Mouse (Mus musculus) embryonic facial prominence, embryonic 10.5 days (tissue): Measurements from ENCODE around the gene Sema3c. TPM values are rescaled to one million over a fixed set of nuclear protein-coding genes. Genes with fewer than 3 reads are reported as not detected.

ENCODE experiments used
- DNase-seq: peaks from one replicate; pipeline ENCODE4 v3.0.0-alpha.2; 2017; ENCODE audit warnings: low spot score
- H3K27ac ChIP-seq: fragments of 300-500 bp; sonication (generic); replicated peaks from 2 replicates; pipeline ENCODE4 v1.5.1; 2016; ENCODE audit warnings: mild to moderate bottlenecking
- H3K27me3 ChIP-seq: fragments of 300-500 bp; sonication (generic); replicated peaks from 2 replicates; pipeline ENCODE4 v1.6.1; 2016; ENCODE audit warnings: low read depth, mild to moderate bottlenecking; ENCODE audit not compliant: poor library complexity, severe bottlenecking
- H3K36me3 ChIP-seq: fragments of 300-500 bp; sonication (generic); replicated peaks from 2 replicates; pipeline ENCODE4 v1.6.1; 2016; ENCODE audit warnings: mild to moderate bottlenecking, moderate library complexity
- H3K4me1 ChIP-seq: fragments of 300-500 bp; sonication (generic); 2 replicates; pipeline ENCODE4 v1.6.1; 2016
- H3K4me3 ChIP-seq: fragments of 300-500 bp; sonication (generic); 2 replicates; pipeline ENCODE4 v1.5.1; 2016; ENCODE audit warnings: mild to moderate bottlenecking, moderate library complexity
- H3K9me3 ChIP-seq: fragments of 300-500 bp; sonication (generic); 2 replicates; pipeline ENCODE4 v1.6.1; 2016; ENCODE audit warnings: mild to moderate bottlenecking
- WGBS: fragments of 180-500 bp; shearing (Covaris S2); methylation state at CpG from one replicate; pipeline ENCODE4 v1.1.7; 2016; 5-methylcytosine and 5-hydroxymethylcytosine counted together
- polyA plus RNA-seq: library from polyadenylated mRNA; unstranded; fragments of >200 nt; fragmentation: Nextera tagmentation; extraction: Ambion mirVana; gene quantifications from 2 replicates; pipeline ENCODE4 v1.2.1, GENCODE M21; 2016

Gene Sema3c
- polyA plus RNA-seq, 1 experiment from 2014 or later: 14.7 TPM

DNA sequence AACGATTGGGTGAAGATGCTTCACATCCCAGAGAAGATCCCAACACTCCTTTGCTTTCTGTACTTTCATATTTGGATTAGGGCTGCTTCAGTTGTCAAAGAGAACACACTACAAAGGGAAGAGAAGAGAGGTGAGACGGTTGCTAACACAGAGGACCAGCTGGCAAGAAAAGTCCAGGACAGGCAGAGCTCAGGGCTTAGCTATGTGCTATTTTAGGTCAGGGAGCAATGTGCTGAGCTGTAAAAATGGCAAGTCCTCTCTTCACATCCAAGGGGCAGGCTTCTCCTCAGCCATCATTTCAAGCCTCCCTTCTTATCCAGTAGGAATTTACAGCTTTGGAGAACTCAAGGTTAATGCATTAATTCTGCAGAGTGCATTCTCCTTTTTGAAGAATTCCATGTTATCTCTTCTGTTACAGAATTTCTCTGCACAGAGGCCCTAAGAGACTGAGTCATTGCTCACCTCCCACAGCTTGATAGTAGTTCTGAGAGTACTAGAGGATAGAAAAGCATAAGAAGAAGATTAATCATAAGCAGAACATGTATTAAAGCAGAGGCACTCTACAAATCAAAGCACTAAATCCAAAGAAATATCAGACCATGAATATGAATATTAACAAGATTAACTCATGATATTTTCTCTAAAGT, 10.3 kb downstream of the Sema3c start:
- Histone ChIP-seq H3K4me1 (peaks cover 12% of the 10 kb centered on the region; the same call in 1 of the 2 replicates), H3K27ac (no peak overlapping the region), H3K4me3 (no peak overlapping the region), H3K36me3 (no peaks in the 10 kb centered on the region), H3K27me3 (no peaks in the 10 kb centered on the region), H3K9me3 (no peaks in the 10 kb centered on the region)
- WGBS: 81% methylated on average over 2 of the region's 2 CpGs
- DNase-seq: no peak

DNA sequence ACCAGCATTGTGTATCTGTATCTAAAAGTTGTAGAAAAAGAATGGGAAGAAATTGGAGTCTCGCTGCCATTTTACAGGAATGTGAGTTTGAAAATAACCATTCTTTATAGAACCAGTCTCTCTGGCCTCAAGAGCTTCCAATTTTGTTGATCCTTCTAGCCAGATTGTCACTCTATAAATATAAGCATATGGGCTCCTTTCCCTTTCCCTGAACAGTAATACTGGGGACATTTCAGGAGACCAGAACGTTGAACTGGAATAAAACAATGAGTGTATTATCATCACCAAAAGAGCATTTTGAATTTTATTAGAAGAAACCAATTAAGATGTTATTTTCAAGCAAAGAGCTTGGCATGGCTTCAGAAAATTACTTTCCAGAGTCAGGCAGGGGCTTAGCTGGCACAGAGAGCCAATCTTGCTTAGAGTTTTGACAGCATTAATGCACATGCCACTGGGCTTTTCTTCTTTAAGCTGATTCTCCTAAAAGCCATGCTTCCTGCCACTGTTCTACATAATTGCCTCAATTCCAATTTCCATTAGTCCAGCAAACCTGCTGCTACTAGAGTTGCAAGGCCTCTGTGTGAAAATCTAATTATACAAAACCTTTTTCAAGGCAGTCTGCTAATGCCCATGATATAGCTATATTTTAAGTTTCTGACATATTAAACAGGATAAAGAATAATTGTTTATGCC, 12.6 kb downstream of the Sema3c start:
- Histone ChIP-seq H3K27me3 (no peaks in the 10 kb centered on the region), H3K27ac (no peak overlapping the region), H3K4me3 (no peak overlapping the region), H3K4me1 (peaks cover 12% of the 10 kb centered on the region; the same call in 1 of the 2 replicates), H3K36me3 (no peaks in the 10 kb centered on the region), H3K9me3 (no peaks in the 10 kb centered on the region)
- DNase-seq: no peak
- 62% methylated on average over 2 of the region's 2 CpGs for WGBS

DNA sequence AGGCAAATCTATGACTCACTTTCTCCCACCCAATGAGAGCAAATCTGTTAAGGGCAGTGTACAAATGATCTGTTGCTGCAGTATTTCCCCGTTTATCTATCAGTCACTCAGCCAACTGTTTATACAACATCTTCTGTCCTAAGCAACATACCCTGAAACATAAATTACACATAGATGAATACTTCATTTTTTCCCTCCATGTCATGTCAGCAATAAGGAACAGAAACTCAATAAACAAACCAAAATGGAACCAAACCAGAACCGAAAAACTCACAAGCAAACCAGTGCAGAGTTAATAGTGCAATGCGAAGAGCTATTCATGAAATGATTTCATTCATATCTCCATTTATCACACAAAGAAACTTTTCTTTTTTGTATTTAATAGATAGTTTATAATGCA, 17.8 kb downstream of the Sema3c start:
- Histone ChIP-seq H3K27ac (no peak overlapping the region), H3K9me3 (no peaks in the 10 kb centered on the region), H3K27me3 (no peaks in the 10 kb centered on the region), H3K36me3 (no peaks in the 10 kb centered on the region), H3K4me1 (0 out of 2 replicates have a peak, but pooled peaks cover 3% of the 10 kb centered on the region), H3K4me3 (no peak overlapping the region)
- WGBS: 93% methylated on average over 3 of the region's 3 CpGs
- no peak for DNase-seq

DNA sequence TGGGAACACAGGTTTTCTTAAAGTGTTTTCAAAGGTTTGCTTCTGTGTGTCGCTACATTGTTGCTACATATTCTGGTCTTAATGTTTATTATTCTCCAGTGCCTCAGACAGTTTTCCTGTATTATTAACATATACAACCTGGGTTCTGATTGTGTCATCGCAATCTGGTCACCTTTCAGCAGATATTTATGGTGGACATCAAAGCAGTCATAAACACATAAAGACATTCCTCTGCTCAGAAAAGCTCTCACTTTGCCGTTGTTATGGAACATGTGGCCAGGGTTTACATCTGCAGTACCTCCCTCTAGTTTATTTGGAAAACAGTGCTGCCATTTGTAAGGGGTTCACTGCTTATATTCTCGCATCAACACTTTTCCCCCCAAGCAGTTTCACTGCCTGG, 27.6 kb downstream of the Sema3c start:
- Histone ChIP-seq H3K27ac (no peak overlapping the region), H3K36me3 (no peaks in the 10 kb centered on the region), H3K9me3 (no peaks in the 10 kb centered on the region), H3K4me3 (no peak overlapping the region), H3K4me1 (no peaks in the 10 kb centered on the region), H3K27me3 (no peaks in the 10 kb centered on the region)
- WGBS: 77% methylated on average over 4 of the region's 4 CpGs
- no peak for DNase-seq

DNA sequence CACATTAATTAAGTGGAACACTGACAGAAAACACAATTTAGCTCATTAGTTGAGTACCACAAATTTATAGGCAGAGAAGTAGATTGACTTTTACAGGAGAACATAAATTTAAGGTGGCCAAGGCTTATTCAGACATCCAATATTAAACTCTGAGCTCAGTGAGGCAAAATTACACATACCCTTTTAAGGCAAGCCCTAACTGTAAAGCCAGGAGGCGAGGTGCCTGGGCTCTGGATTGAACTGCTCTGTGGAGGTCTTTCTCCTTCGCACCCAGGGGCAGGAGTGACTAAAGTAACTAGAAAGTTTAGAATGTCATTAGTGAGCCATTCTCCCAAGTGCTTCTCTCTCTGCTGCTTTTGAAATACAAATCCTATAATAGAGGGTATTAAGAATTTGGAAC, 46.5 kb downstream of the Sema3c start:
- H3K9me3 ChIP-seq: no peaks in the 10 kb centered on the region
- H3K27ac ChIP-seq: no peak overlapping the region
- no peak overlapping the region for H3K4me3 ChIP-seq
- H3K4me1 ChIP-seq: no peaks in the 10 kb centered on the region
- no peaks in the 10 kb centered on the region for H3K27me3 ChIP-seq
- no peaks in the 10 kb centered on the region for H3K36me3 ChIP-seq
- no peak for DNase-seq
- 76% methylated on average over 2 of the region's 2 CpGs for WGBS

DNA sequence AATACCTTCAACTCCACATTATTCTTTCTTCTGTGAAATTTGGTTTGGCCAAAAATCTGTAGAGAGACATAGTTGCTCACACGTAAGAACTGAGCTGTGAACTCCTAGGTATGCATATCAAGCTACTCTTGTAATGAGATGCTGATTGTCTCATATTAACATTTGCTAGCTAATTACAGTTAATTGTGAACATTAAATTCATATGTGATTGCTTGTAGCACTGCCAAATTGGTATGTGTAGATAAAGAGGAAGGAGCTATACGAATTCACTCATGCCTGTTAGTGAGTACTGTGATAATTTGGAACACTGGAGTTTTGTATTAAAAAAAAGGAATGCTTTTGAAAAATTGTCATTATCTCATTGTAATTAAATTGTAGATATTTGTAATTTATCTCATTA, 48.5 kb downstream of the Sema3c start:
- Histone ChIP-seq H3K4me1 (no peaks in the 10 kb centered on the region), H3K36me3 (no peaks in the 10 kb centered on the region), H3K9me3 (no peaks in the 10 kb centered on the region), H3K27ac (no peak overlapping the region), H3K4me3 (no peak overlapping the region), H3K27me3 (no peaks in the 10 kb centered on the region)
- 86% methylated on average over 2 of the region's 2 CpGs for WGBS
- no peak for DNase-seq

DNA sequence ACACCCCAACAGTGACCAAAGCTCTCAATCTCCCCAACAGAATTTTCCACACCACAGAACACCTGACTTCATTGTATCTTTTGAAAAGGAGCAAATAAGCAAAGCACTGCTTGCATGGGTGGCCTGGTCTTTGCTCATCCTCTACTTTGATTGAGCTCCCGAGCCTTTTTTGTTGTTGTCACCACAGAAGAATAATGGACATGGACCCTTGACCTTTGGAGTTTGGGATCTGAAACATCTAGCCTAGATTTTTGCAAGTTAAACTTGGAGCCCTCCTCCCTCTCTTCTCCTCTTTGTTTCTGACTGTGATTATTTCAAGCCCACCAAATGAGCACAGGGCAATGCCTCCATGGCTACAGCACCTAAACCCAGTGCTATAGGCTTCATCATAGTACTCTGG, 54.5 kb downstream of the Sema3c start:
- H3K4me3 ChIP-seq: no peak overlapping the region
- no peaks in the 10 kb centered on the region for H3K36me3 ChIP-seq
- H3K9me3 ChIP-seq: no peaks in the 10 kb centered on the region
- H3K27me3 ChIP-seq: no peaks in the 10 kb centered on the region
- H3K4me1 ChIP-seq: 0 out of 2 replicates have a peak, but pooled peaks cover 4% of the 10 kb centered on the region
- DNase-seq: no peak
- WGBS: 53% methylated on average over 1 of the region's 1 CpGs
- no peak overlapping the region for H3K27ac ChIP-seq

DNA sequence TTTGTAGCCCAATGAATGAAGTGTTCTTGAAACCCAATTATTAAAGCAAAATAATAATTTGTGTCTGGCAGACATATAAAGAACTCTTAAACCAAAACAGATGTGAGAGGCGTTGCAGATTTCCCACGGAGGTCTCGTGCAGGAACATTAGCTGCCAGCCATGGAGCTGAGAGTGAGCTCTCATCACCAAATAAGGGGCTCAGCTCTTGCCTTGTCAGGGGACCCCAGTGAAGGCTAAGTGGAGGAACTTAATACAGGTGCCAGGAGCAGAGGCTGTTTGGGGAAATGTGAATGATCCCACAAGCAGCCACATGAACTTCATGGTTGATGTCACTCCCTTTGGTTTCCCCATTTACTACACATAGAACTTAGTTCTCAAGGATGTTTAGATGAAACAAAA, 55.5 kb downstream of the Sema3c start:
- Histone ChIP-seq H3K27ac (no peak overlapping the region), H3K4me3 (no peak overlapping the region), H3K4me1 (0 out of 2 replicates have a peak, but pooled peaks cover 4% of the 10 kb centered on the region), H3K9me3 (no peaks in the 10 kb centered on the region), H3K36me3 (no peaks in the 10 kb centered on the region), H3K27me3 (no peaks in the 10 kb centered on the region)
- DNase-seq: no peak
- WGBS: 49% methylated on average over 3 of the region's 3 CpGs

DNA sequence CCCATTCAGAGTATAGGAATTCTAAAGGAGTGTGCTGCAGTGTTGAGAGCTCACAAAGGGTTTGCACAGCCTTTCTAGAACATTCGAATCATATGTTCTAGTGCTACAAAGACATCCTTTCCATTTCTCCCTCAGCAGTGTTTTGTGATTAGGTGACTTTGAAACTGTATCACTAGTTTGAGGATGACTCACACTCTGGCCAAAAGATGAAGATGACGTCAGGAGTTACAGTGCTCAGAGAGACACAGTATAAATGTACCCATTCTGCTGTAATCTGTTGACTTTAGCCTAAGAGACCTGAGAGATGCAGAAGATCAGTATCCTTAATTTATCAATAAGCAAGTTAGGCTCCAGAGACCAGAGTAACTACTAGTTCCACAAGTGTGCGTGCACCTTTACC, 65.4 kb downstream of the Sema3c start:
- no peak for DNase-seq
- Histone ChIP-seq H3K27ac (no peak overlapping the region), H3K36me3 (no peaks in the 10 kb centered on the region), H3K4me1 (no peaks in the 10 kb centered on the region), H3K4me3 (no peak overlapping the region), H3K27me3 (no peaks in the 10 kb centered on the region), H3K9me3 (no peaks in the 10 kb centered on the region)
- WGBS: 88% methylated on average over 3 of the region's 3 CpGs

DNA sequence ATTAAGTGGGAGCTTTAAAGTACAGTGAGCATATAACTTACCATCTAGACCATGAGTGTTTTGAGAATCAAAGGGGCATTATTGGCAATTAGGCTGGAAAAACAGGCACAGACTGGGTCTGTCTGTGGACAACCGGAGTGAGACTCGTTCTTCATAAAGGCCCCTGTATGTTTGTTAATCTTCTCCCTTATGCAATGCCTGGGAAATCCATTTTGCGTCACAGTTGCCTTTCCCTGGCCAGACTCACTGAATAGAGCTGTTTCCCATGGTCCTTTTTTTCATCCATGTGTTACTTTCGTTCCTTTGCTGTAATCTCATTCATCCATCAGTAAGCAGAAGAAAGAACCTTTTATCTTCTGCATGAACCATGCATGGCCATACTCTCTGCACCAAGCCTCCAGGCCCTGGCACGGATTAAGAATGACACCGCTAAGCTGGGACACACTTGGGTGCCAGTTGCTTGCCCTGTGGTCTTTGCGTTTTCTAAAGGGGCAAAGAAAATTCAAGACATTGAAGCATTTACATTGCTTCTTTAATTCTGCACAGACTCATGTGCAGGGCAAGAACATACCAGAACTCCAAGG, 73.7 kb downstream of the Sema3c start:
- Histone ChIP-seq H3K9me3 (no peaks in the 10 kb centered on the region), H3K4me3 (no peak overlapping the region), H3K27ac (no peak overlapping the region), H3K27me3 (no peaks in the 10 kb centered on the region), H3K36me3 (no peaks in the 10 kb centered on the region), H3K4me1 (peaks cover 17% of the 10 kb centered on the region)
- DNase-seq: no peak
- WGBS: 61% methylated on average over 7 of the region's 7 CpGs

DNA sequence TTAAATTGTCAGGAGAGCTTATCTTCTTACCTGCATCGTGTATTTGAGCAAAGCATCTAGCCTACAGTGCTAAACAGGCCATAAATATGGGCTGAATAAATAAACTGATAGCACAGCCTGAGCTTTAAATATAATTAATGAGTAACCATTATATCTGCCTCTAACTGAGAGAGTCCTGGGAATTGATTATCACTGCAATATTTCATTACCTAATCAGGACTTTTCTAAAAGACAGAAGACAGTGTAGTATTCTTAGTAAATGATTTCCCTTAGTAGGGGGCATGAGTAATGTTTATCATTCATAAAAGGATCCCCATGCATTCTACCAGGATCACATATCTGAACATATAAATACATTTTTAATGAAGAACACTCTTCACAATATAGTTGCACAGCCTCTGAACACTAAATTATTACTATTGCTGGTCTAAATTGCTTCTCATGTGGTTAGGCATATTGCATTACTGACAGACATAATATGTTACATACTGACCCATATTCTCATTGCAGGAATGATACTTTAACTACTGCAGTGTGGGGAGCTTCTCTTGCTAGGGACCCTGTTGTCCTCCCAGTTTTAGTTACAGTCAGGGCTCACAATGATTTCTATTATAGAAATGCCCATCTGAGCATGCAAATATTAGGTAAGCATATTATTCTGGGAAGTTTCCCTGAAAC, 74.9 kb downstream of the Sema3c start:
- H3K9me3 ChIP-seq: no peaks in the 10 kb centered on the region
- no peak overlapping the region for H3K4me3 ChIP-seq
- no peaks in the 10 kb centered on the region for H3K36me3 ChIP-seq
- WGBS: 42% methylated on average over 1 of the region's 1 CpGs
- no peak for DNase-seq
- no peak overlapping the region for H3K27ac ChIP-seq
- no peaks in the 10 kb centered on the region for H3K27me3 ChIP-seq
- H3K4me1 ChIP-seq: peaks cover 17% of the 10 kb centered on the region

DNA sequence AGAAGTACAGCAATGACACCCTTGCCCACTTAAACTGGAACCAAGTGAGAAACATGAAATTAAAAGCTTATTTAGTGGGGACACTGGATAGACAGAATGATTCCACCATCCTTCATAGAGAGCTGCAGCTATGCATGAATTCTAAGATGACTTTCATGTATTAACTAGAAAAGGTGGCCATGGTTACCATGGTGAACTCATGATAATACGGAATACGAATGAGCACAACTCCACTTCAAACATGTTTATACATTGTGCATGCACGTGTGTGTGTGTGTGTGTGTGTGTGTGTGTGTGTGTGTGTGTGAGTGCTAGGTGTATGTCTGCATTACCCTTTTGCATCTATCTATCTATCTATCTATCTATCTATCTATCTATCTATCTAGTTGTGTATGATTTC, 87.1 kb downstream of the Sema3c start:
- Histone ChIP-seq H3K27me3 (no peaks in the 10 kb centered on the region), H3K4me3 (no peak overlapping the region)
- DNase-seq: no peak

DNA sequence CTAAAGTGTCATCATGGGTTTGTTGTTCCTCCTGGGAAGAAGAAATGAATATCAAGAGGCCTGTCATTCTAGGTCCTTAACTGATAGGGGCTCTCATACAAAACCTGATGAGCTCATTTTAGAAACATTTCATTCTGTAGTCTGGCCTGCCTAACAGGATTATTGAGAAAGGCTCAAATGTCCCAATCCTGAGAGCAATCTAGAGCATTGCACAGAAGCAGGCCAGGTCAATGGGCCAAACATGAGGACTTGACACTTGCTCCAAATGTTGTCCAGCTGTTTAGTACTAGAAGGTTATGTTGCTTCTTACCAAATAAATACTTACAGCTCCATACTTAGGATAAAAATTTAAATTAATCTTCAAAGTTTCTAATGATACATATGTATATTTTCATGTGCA, 97.3 kb downstream of the Sema3c start:
- Histone ChIP-seq H3K4me1 (no peaks in the 10 kb centered on the region), H3K4me3 (no peak overlapping the region), H3K36me3 (no peaks in the 10 kb centered on the region), H3K27me3 (no peaks in the 10 kb centered on the region), H3K27ac (no peak overlapping the region), H3K9me3 (no peaks in the 10 kb centered on the region)
- DNase-seq: no peak

More for the DNA sequence above, 87.1 kb downstream of the Sema3c start:
- WGBS: 80% methylated on average over 3 of the region's 3 CpGs
- Histone ChIP-seq H3K27ac (no peak overlapping the region), H3K36me3 (no peaks in the 10 kb centered on the region), H3K9me3 (no peaks in the 10 kb centered on the region), H3K4me1 (no peaks in the 10 kb centered on the region)
